Mouse (Mus musculus) gastrocnemius, adult 18-20 months (tissue): ENCODE measurements around the gene Fus. TPM values are rescaled to one million over a fixed set of nuclear protein-coding genes. Genes with fewer than 3 reads are reported as not detected.

ENCODE experiments used
- total RNA-seq, 2 experiments: library from RNA; stranded (reverse); gene quantifications; 2 replicates each; pipeline ENCODE4 v1.2.3; 2021

The Fus gene
- total RNA-seq, 2 experiments from 2014 or later, result 83.3 to 92.1 TPM

Other genes with a start within 250 kb of the Fus start
- not detected for gene Ctf2, start 235.3 kb upstream of the Fus start, total RNA-seq
- 1 to 10 TPM; 1.4 to 1.7 TPM for gene Fbxl19, start 222.9 kb upstream of the Fus start, total RNA-seq
- 10 to 100 TPM; 11.4 TPM for gene Orai3, start 197.6 kb upstream of the Fus start, total RNA-seq
- 10 to 100 TPM; 16.2 to 17.6 TPM for gene Setd1a, start 190.8 kb upstream of the Fus start, total RNA-seq
- gene Gm49388, start 181.8 kb upstream of the Fus start, total RNA-seq, result 1 to 10 TPM in 1 of 2 experiments, under 1 TPM in 1; 0.78 to 2.0 TPM
- 1 to 10 TPM; 4.2 TPM for gene Hsd3b7, start 166.9 kb upstream of the Fus start, total RNA-seq
- 10 to 100 TPM; 46.4 to 56.7 TPM for gene Stx4a, start 143.2 kb upstream of the Fus start, total RNA-seq
- 1 to 10 TPM in 1 of 2 experiments, under 1 TPM in 1; 0.74 to 1.2 TPM for gene Stx1b, start 142.9 kb upstream of the Fus start, total RNA-seq
- 10 to 100 TPM; 12.4 to 12.6 TPM for gene Zfp646, start 91.2 kb upstream of the Fus start, total RNA-seq
- 1 to 10 TPM; 3.2 to 4.1 TPM for gene Zfp668, start 90.6 kb upstream of the Fus start, total RNA-seq
- gene Prss53, start 76.5 kb upstream of the Fus start, total RNA-seq, result 1 to 10 TPM; 1.9 TPM
- not detected for gene Gm21974, start 72.0 kb upstream of the Fus start, total RNA-seq
- gene Vkorc1, start 71.8 kb upstream of the Fus start, total RNA-seq, result 1 to 10 TPM; 7.5 to 9.9 TPM
- gene Bckdk, start 63.4 kb upstream of the Fus start, total RNA-seq, result 100 to 1,000 TPM; 169 to 173 TPM
- gene Kat8, start 54.9 kb upstream of the Fus start, total RNA-seq, result 10 to 100 TPM; 23.1 to 24.7 TPM
- not detected for gene Prss8, start 37.4 kb upstream of the Fus start, total RNA-seq
- 1 to 10 TPM; 6.1 to 7.1 TPM for gene Prss36, start 20.7 kb upstream of the Fus start, total RNA-seq
- gene Pycard, start 26.4 kb downstream of the Fus start, total RNA-seq, result under 1 TPM; 0.16 to 0.55 TPM
- gene Trim72, start 36.5 kb downstream of the Fus start, total RNA-seq, result 100 to 1,000 TPM; 195 to 222 TPM
- 1 to 10 TPM; 1.2 to 1.8 TPM for gene Itgam, start 95.2 kb downstream of the Fus start, total RNA-seq
- gene Gm49368, start 95.2 kb downstream of the Fus start, total RNA-seq, result not detected
- gene Itgax, start 162.1 kb downstream of the Fus start, total RNA-seq, result under 1 TPM; 0.09 to 0.52 TPM
- gene Itgad, start 186.9 kb downstream of the Fus start, total RNA-seq, result under 1 TPM in 1 of 2 experiments, not detected in 1; 0.26 TPM
- gene Cox6a2, start 238.9 kb downstream of the Fus start, total RNA-seq, result 1,000 to 10,000 TPM; 1,835 to 2,031 TPM